Mouse (Mus musculus): ENCODE data around the gene Tmem150a.

Gene Tmem150a

GRCm38 (mm10) chr6:72355066-72355911 lies at the start of gene Tmem150a:
Gene Tmem150a (plus strand): TSS chr6:72355447.
- peak; percentile 47 for DNase-seq (ENCODE audit: low read depth, low spot score)

DNA sequence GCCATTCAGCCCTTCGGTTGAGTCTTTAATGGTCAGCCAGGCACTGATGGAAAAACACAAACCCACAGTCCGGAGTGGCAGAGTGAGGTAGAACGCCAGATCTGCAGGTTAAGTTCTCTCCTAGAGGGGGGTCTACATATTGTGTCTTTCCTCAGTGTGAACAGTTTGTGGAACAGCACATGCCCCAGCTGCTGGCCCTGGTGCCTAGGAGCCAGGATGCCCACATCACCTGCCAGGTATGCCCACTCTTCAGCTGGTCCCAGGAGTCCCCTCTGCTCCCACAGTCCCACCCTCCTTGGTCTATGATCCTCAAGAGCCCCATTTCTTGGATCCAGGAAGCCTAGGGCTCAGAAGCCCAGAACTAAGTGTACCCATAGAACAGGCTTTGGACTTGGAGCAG lies 43.0 kb upstream of the Tmem150a start:
- DNase-seq (ENCODE audit: low read depth, low spot score): no peak

DNA sequence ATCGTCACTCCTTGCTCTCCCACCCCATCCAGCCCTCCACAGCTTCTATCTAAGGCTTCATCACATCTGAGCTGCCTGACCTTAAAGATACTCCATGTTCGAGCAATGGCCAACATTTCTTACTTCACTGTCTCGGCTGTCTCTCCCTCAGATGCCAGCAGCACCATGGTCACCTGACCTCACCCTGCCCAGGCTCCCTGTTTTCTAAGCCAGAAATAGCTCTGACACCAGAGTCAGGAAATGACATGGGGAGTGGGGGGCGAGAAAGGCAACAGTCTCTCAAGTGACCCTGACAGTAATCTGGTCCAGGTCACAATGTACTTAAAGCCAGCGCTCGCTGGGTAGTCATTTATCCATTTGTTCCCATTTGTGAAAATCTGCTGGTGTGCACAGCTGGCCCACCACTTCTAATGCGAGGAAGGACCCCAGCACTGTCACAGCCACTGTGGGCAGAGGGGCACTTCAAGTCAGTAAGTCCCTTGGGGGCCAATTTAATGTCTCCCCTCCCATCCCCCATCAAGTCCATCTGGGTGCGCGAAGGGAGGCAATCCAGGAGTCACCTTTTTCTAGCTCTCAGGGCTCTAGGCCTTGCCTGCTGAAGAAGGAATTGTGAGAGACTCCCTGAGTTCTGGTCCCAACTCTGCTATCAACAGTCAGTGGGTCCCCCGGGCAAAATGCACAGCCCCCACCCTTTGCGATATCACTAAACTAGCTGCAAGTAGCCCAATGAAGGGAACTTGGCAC lies 42.0 kb upstream of the Tmem150a start:
- DNase-seq (ENCODE audit: low read depth, low spot score): no peak

DNA sequence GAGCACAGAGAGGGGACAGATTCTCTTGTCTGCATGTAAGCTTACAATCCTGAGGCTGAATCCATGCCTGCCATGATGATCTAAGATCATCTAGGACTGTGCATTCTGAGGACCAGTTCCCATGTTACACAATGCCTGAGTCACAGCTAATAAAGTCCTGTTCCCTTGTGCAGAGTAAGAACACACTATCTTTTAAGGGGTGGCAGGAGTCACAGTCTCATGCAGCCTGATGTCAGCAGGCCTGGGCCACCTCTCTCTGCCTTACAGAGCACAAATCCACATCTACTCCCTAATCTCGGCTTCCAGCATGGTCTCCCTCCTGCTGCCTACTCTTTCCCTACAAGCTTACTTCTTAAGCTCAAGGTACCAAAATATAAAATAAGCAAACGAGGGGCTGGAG lies 39.9 kb upstream of the Tmem150a start:
- DNase-seq (ENCODE audit: low read depth, low spot score): no peak

GRCm38 (mm10) chr6:72316044-72316443 lies 39.2 kb upstream of the Tmem150a start:
- DNase-seq (ENCODE audit: low read depth, low spot score): no peak

DNA sequence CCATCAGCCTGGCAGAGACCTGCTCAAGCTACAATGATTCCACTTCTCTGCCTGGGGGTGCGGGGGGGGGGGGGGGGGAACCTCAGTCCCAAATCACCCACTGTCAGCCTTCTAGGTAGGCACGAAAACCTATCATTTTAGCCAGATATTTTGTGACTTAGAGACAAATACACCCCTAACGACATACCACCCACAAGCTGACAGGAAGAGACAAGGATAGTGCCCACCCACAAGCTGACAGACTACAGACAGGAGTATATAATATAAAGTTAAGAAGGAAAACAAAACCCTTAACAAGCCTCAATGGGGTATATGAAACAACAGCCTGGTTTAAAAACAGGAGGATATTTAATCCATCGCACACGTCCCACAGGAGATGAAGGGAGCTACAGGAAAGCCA lies 36.8 kb upstream of the Tmem150a start:
- no peak for DNase-seq (ENCODE audit: low read depth, low spot score)

DNA sequence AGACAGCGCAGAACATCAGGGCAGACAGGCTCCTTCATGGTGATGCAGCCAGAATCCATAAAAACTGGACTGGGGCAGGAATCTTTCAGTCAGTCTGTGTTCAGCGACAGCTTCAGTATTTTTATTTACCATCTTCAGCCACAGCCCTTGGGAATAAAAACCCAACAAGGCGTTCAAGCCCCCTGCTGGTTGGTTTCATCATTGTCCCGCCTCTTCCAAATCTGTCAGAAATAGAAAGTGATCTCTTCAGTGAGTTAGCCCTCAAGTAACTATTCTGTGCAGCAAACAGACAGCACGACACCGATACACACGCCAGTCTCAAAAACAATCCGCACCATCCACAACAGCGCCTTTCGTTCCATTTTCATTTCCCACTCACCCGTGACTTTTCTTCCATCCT lies 36.2 kb upstream of the Tmem150a start:
- peak; percentile 7 for DNase-seq (ENCODE audit: low read depth, low spot score)

DNA sequence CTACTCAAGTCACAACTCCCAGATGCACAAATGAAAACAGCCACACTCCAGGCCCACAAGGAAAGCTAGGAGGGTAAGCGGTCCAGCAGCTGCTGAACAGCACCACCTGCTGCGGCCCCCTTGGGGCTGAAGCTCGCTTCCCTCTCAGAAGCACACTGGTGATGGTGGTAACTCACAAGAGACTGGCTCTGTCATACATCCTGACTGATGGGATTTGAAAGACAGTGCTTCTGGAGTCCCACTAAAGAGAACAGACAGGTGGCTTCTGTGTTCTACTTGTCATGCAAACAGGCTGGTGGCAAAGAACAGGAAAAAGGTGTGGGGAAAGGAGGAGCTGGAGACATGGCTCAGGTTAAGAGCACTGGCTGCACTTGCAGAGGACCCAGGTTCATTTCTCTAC lies 32.3 kb upstream of the Tmem150a start:
- no peak for DNase-seq (ENCODE audit: low read depth, low spot score)

DNA sequence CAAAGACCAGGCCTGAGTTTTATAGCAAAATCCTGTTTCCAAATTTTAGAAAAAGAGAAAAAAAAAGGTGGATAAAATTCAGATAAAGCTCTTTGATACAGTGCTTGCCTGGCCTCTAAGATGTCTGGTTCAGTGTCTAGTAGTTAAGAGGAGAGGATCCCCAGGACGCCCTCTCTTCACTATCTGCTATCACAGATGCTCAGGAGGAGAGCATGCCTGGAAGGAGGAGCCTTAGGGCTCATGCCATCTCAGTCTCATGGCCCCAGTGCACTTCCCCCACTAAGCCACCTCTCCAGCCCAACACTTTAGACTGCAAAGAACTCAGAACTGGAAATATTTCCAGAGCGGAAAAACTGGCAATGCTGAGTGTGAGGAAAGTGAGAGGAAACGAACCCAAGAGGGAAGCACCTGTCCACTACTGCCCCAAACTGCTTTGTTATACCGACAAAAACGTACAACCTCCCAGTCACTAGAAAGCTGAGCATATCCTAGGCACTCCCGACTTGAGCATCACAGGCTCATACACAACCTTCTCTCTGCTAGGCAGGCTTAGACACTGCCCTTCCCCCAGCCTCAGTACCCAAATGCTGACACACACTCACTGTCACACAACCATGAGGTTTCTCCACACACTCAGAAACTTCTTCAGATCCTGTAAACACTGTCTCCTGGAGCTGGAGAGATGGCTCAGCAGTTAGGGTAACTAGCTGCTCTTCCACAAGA lies 31.3 kb upstream of the Tmem150a start:
- no peak for DNase-seq (ENCODE audit: low read depth, low spot score)

DNA sequence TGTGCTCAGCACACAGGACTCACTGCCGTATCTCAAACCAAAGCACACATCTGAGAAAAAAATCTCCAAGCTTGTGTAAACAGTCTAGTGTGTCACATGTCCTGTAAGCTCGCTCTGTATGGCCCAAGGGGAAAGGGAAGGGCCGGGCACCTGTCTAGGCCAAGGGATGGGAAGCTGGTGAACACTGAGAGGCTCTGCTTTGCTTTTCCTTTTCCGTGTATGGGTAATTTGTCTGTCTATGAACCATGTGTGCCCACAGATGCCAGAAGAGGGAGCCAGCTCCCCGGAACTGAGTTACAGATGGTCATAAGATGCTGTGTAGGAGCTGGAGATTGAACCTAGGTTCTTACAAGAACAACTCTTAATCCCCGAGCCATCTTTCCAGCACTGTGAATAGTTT lies 29.0 kb upstream of the Tmem150a start:
- DNase-seq (ENCODE audit: low read depth, low spot score): no peak

GRCm38 (mm10) chr6:72329019-72329418 lies 26.2 kb upstream of the Tmem150a start:
- DNase-seq (ENCODE audit: low read depth, low spot score): no peak

DNA sequence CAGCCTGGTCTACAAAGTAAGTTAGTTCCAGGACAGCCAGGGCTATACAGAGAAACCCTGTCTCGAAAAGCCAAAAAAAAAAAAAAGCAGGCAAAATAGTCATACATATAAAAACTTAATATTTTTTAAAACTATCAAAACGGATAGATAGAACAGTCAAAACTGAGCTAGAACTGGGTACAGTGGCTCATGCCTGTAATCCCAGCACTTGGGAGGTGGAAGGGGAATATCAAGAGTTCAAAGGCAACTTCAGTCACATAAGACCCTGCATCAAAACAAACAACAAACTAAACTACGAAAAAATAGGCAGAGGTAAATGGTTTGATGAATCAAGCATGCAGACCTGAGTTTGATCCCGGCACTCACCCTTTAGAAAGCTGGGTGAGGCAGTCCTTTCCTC lies 25.1 kb upstream of the Tmem150a start:
- DNase-seq (ENCODE audit: low read depth, low spot score): no peak

- no peak for DNase-seq (ENCODE audit: low read depth, low spot score)
Measured at GRCm38 (mm10) chr6:72333111-72333510, 22.1 kb upstream of the Tmem150a start.

DNA sequence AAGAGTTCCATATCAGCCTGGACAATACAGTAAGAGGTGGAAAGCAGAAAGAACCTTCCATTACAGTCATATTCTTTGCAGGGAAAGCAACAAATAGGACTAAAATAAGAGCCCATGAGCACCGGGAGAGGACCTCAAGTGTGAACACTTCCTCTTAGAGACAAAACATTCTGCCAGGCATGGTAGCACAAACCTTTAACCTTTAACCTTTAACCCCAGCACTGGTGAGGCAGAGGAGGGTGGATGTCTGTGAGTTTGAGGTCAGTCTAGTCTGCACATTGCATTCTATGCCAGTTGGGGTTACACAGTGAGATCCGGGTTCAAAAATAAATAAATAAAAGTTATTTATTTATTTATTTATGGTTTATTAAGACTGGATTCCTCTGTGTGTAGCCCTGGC lies 14.8 kb upstream of the Tmem150a start:
- DNase-seq (ENCODE audit: low read depth, low spot score): no peak

DNA sequence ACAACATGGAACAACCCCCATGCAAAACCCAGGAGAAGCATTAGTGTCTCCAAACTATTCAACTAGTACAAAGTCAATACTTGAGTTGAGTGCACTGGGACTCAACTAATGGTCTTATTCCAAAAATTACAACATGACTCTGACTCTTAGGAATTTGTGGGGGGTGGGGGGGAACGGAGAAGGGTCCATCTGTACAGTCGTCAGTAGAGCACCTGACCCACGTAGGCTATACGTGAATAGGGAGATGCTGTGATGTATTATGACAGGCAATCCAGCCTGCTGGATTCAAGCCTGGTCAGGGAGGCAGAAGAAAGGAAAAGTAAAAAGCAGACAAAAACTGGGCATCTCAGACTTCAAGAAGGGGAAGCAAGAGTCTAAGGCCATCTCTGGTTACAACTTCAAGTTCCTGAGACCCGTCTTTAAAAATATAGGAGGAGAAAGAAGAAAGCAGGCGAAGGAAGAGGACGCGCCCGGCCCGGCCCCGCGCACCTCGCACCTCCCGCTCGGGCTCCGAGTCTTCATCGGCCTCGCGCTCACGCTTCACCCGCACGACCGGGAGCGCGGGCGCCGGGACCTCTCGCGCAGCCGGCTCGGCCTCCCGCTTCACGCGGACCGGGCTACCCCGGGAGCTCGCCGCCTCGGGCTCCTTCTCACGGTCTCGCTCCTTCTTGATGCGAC lies 10.7 kb upstream of the Tmem150a start:
- DNase-seq (ENCODE audit: low read depth, low spot score): no peak

DNA sequence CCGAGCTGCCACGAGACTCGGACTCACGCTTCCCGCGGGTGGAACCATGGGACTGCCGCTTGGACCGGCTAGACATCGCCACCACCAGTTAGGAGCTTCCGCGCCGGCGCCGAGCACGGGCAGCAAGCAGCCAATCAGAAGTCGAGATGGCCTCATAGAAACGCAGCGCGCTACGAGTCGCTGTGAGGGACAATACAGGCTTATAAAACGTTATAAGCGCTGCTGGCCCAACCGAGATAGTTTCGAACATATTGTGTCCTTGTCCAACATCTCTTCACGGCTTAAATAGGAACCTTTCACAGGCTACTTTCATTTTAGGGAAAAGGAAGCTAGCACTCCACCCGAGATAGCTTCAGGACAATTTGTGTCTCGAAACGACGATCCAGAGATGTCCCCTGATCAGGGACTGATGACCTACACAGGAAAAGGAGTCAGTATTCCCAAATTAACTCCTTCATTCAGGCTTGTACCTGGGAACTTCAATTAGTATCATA lies 10.1 kb upstream of the Tmem150a start, which contains the start of gene Usp39:
Usp39 (minus strand) TSS at position 111 of the 494 bp plus-strand sequence.
- DNase-seq (ENCODE audit: low read depth, low spot score): peak; percentile 83

DNA sequence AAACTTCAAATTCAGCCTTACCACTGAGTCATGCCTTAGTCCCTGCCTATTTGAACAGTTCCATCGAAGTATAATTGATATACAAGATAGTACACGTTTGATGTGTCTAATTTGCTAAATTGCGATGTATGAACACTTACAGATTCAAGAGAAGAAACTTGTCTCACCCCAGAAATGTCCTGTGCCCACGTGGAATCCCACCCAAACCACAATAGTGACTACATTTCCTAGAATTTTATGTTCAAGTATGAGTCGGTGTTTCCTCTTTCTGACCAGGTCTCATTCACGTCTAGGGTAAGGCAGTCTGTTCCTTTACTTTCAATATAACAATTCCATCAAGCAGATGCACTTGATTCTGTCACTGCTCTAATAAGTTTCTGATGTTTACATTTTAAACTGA lies 9.6 kb upstream of the Tmem150a start:
- no peak for DNase-seq (ENCODE audit: low read depth, low spot score)

- no peak for DNase-seq (ENCODE audit: low read depth, low spot score)
Measured at GRCm38 (mm10) chr6:72346261-72346660, 9.0 kb upstream of the Tmem150a start.

DNA sequence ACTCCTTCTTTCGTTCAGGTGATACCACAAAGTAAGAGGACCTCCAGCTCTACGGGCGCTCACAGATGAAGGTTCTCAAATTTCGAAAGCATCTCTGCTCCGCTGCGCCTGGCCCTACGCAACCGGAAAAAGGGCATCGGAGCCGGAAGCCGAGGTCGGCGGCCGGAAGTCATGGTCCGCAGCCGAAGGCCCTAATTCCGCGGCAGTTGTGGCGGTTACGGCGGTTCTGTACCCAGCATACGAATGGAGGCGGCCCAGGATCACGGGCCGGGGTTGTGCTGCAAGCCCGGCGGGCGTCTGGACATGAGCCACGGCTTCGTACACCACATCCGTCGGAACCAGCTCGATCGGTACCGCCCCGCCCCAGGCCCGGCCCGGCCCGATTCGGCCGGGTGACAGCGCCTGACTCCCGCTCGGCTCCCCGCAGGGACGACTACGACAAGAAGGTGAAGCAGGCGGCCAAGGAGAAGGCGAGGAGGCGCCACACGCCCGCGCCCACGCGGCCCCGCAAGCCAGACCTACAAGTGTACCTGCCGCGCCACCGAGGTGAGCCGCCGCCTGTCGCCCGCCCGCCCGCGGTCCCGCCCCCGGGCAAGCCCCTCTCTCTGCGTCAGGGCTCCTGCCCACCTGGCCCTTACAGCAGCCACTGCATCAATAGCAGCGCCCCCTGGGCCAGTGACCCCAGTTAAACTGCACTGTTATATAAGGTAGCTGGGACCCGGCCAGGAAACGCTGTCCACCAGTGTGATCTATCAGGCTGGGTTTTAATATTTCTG lies 7.9 kb upstream of the Tmem150a start, which contains the start of gene 0610030E20Rik:
0610030E20Rik (plus strand) TSS at position 152 of the 776 bp plus-strand sequence.
- peak; percentile 51 for DNase-seq (ENCODE audit: low read depth, low spot score)

- no peak for DNase-seq (ENCODE audit: low read depth, low spot score)
Measured at GRCm38 (mm10) chr6:72348411-72348810, 6.8 kb upstream of the Tmem150a start.

- DNase-seq (ENCODE audit: low read depth, low spot score): no peak
Measured at GRCm38 (mm10) chr6:72350214-72350613, 5.0 kb upstream of the Tmem150a start.
